Mouse (Mus musculus) neural tube, embryonic 12.5 days (tissue): ENCODE data around the gene Usp51. TPM values are rescaled to one million over a fixed set of nuclear protein-coding genes. Genes with fewer than 3 reads are reported as not detected.
"Not testable (repeated sequence)": the region's sequence is repeated elsewhere in the genome, so short reads cannot be mapped to it uniquely, and the experiment has no call there.

Experiments used
- ATAC-seq: fragments of 200-750 bp; cut with Nextera tagmentation; 2 replicates; pipeline ENCODE4 v1.8.0; 2017; ENCODE audit warnings: low read depth, mild to moderate bottlenecking, moderate TSS enrichment, moderate library complexity; ENCODE audit not compliant: low FRiP score
- H3K27ac ChIP-seq: fragments of 300-500 bp; sonication (generic); 2 replicates; pipeline ENCODE4 v1.5.1; 2016
- H3K27me3 ChIP-seq: fragments of 300-500 bp; sonication (generic); replicated peaks from 2 replicates; pipeline ENCODE4 v1.6.1; 2016; ENCODE audit warnings: mild to moderate bottlenecking
- H3K36me3 ChIP-seq: fragments of 300-500 bp; sonication (generic); 2 replicates; pipeline ENCODE4 v1.6.1; 2016; ENCODE audit warnings: mild to moderate bottlenecking
- H3K4me1 ChIP-seq: fragments of 300-500 bp; sonication (generic); 2 replicates; pipeline ENCODE4 v1.6.1; 2016
- H3K4me2 ChIP-seq: fragments of 300-500 bp; sonication (generic); replicated peaks from 2 replicates; pipeline ENCODE4 v1.6.1; 2016; ENCODE audit warnings: mild to moderate bottlenecking
- H3K4me3 ChIP-seq: fragments of 300-500 bp; sonication (generic); 2 replicates; pipeline ENCODE4 v1.5.1; 2016
- H3K9ac ChIP-seq: fragments of 300-500 bp; sonication (generic); 2 replicates; pipeline ENCODE4 v1.6.1; 2016; ENCODE audit warnings: mild to moderate bottlenecking
- H3K9me3 ChIP-seq: fragments of 300-500 bp; sonication (generic); 2 replicates; pipeline ENCODE4 v1.6.1; 2016; ENCODE audit warnings: mild to moderate bottlenecking
- WGBS: fragments of 180-500 bp; shearing (Covaris S2); methylation state at CpG from one replicate; pipeline ENCODE4 v1.1.7; 2016; 5-methylcytosine and 5-hydroxymethylcytosine counted together
- polyA plus RNA-seq: library from polyadenylated mRNA; unstranded; fragments of >200 nt; fragmentation: Nextera tagmentation; extraction: Ambion mirVana; gene quantifications from 2 replicates; pipeline ENCODE4 v1.2.1, GENCODE M21; 2016

Gene Usp51
- polyA plus RNA-seq, 1 experiment from 2014 or later: 2.5 TPM

GRCm38 (mm10) chrX:153037087-153037971 lies 31.1 kb downstream of the Usp51 start, which contains the start of gene Mageh1:
Gene Mageh1 (minus strand): TSS chrX:153037575.
- Histone ChIP-seq H3K9me3 (no peaks in the 10 kb centered on the region), H3K4me2 (peak within 1 kb of the TSS; percentile 63), H3K4me1 (0 out of 2 replicates have a peak, but pooled peaks cover 4% of the 10 kb centered on the region), H3K9ac (peak within 1 kb of the TSS; percentile 67), H3K4me3 (peak within 1 kb of the TSS; percentile 51), H3K27me3 (no peaks in the 10 kb centered on the region), H3K27ac (peak within 1 kb of the TSS; percentile 83), H3K36me3 (no peaks in the 10 kb centered on the region)
- peak; percentile 94 for ATAC-seq
- 16% methylated on average over 49 of the region's 49 CpGs for WGBS

GRCm38 (mm10) chrX:153037972-153038744 lies 31.9 kb downstream of the Usp51 start:
- peak overlapping the region; percentile 83; the same call in 1 of the 2 replicates for H3K27ac ChIP-seq
- peak overlapping the region; percentile 63 for H3K4me2 ChIP-seq
- not testable (repeated sequence) for H3K4me1 ChIP-seq, H3K9ac ChIP-seq, H3K36me3 ChIP-seq, H3K4me3 ChIP-seq, H3K9me3 ChIP-seq, H3K27me3 ChIP-seq
- peak; percentile 95 for ATAC-seq
- 16% methylated on average over 8 of the region's 22 CpGs for WGBS

Other genes starting within 250 kb of the Usp51 start
- gene Shroom2, start 237.0 kb upstream of the Usp51 start, polyA plus RNA-seq: 27.4 and 28.1 TPM in 2 replicates
- 0.20 TPM in 1 of 2 replicates, not detected in the other for gene Gpr143, start 224.5 kb upstream of the Usp51 start, polyA plus RNA-seq
- 65.9 and 79.0 TPM in 2 replicates for gene Mageh1, start 31.1 kb downstream of the Usp51 start, polyA plus RNA-seq
- gene Foxr2, start 112.3 kb downstream of the Usp51 start, polyA plus RNA-seq: 0.11 TPM in 1 of 2 replicates, not detected in the other
- gene Rragb, start 133.5 kb downstream of the Usp51 start, polyA plus RNA-seq: 4.0 and 4.1 TPM in 2 replicates
- gene Klf8, start 231.0 kb downstream of the Usp51 start, polyA plus RNA-seq: 2.5 and 3.2 TPM in 2 replicates